Mouse (Mus musculus): ENCODE measurements around the gene Ptpn12.

DNA sequence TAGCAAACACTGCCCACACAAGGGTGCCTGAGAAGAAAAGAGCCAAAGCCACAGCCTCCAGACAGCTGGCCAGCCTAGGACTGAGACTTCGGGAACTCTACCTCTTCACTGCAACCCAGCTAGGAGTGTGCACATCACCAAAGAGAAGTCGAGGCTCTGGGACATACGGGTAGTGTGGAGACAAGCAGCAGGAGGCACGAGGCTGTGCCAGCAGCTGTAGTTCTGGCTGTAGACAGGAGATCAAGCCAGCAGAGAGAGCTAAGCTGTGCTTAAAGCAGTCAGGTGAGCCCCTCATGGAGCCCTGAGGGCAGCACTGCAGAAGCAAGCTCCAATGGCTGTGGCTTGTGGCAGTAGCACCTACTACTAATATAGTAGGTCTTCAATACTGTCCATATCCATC, 115.0 kb downstream of the Ptpn12 start:
- TF ChIP-seq CTCF (IDR thresholded peaks at IDR 0.05; ENCODE audit: low read depth), result no peak
- no peak for TF ChIP-seq EP300 (optimal IDR thresholded peaks at IDR 0.05)

Measured in stomach, postnatal 0 days (tissue).